Mouse (Mus musculus): ENCODE data around the gene Nsun6.

Gene Nsun6

DNA sequence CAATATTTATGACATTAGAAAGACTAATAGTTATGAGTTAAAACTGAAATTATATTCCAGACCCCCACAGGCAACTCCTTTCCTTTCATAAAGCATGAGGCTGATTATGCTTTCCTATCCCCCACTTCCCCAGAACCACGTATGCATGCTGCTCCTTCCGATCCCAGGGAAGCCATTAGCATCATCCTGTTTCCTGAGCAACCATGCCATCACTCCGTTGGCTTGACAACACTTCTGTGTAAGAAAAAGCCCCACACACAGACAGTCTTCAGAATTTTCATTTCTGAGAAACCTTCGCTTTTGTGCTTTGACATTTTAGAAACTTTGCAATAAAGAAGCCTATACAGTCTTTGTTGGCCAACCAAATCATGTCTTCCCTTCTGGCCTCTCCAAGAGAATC lies 58.8 kb downstream of the Nsun6 start:
- DNase-seq (ENCODE audit: inconsistent age in 2 of 2, low spot score in 1 of 2): no peak

GRCm38 (mm10) chr2:14992531-14992930 lies 62.3 kb downstream of the Nsun6 start:
- DNase-seq (ENCODE audit: inconsistent age in 2 of 2, low spot score in 1 of 2): no peak

GRCm38 (mm10) chr2:14989350-14989749 lies 65.5 kb downstream of the Nsun6 start:
- no peak for DNase-seq (ENCODE audit: inconsistent age in 2 of 2, low spot score in 1 of 2)

DNA sequence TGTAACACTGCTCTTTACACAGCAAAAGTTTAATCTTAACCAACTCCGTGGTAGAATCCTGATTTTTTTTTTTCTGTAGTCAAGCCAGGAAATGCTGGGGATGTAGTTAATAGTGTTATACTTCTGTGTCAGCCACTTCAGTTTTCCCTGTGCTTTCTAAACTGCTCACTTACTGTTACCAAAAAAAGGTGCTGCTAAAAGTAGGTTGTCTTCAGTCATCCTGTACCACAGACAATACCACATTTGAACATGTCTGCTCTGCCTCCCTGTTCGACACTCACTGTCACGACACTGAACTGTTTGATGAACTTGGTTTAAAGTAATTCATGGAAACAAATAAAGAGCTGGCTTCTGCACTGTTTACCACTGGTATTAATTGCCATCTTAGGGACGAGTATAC lies 66.4 kb downstream of the Nsun6 start:
- no peak for DNase-seq (ENCODE audit: inconsistent age in 2 of 2, low spot score in 1 of 2)

DNA sequence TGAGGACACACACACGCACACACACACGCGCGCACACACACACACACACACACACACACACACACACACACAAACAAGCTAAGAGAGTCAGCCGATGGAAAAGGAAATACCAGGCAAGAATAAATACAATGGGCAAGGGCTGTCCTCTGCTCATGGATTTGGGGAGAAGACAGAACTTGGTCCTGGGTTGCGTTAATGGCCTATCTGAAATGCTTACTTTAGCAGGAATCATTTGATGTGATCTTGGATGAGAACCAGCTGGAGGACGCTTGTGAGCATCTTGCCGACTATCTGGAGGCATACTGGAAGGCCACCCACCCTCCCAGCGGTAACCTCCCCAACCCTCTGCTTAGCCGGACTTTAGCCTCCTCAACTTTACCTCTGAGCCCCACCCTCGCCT lies 70.8 kb downstream of the Nsun6 start:
- no peak for DNase-seq (ENCODE audit: inconsistent age in 2 of 2, low spot score in 1 of 2)

DNA sequence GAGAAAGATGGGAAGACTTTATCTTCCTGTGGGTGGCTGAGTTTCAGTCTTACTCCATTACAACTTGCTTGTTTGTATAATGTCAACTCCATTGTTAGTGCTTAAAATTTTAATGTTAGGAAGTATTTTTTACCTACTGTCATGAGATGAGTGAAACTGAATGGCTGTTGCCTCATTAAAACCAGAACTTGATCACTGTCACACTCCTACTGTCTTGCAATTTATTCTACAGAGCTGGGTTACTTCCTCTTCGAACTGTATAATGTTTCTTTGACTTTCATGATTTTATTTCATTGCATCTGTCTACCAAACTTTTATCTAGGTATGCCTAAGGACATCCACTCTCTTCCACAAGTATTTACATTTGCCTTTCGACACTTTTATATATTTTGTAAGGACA lies 93.4 kb downstream of the Nsun6 start:
- DNase-seq (ENCODE audit: inconsistent age in 2 of 2, low spot score in 1 of 2): no peak

GRCm38 (mm10) chr2:14960963-14961488 lies 93.8 kb downstream of the Nsun6 start:
- peak in 1 of 2 experiments; percentile 48 for DNase-seq (ENCODE audit: inconsistent age in 2 of 2, low spot score in 1 of 2)

- no peak for DNase-seq (ENCODE audit: inconsistent age in 2 of 2, low spot score in 1 of 2)
These were observed 101.8 kb downstream of the Nsun6 start for GRCm38 (mm10) chr2:14953090-14953489.
